Mouse (Mus musculus) forebrain, postnatal 0 days (tissue): ENCODE measurements around the gene Lgr6. TPM values are rescaled to one million over a fixed set of nuclear protein-coding genes. Genes with fewer than 3 reads are reported as not detected.
A peak's percentile ranks its signal among the peaks of the same experiment; 100 is the strongest.

Experiments used
- ATAC-seq: fragments of 200-750 bp; cut with Nextera tagmentation; 2 replicates; pipeline ENCODE4 v1.8.0; 2017; ENCODE audit warnings: mild to moderate bottlenecking, moderate library complexity
- DNase-seq: peaks from one replicate; pipeline ENCODE4 v3.0.0-alpha.2; 2015
- H3K27ac ChIP-seq: fragments of 300-500 bp; sonication (generic); 2 replicates; pipeline ENCODE4 v1.5.1; 2014; ENCODE audit warnings: low read depth, mild to moderate bottlenecking, antibody characterized with exemption, low read length, moderate library complexity, mixed read lengths
- H3K27me3 ChIP-seq: fragments of 300-500 bp; sonication (generic); 2 replicates; pipeline ENCODE4 v1.6.1; 2014; ENCODE audit warnings: mild to moderate bottlenecking, low read length, mixed read lengths; ENCODE audit not compliant: insufficient read depth
- H3K36me3 ChIP-seq: fragments of 300-500 bp; sonication (generic); 2 replicates; pipeline ENCODE4 v1.6.1; 2014; ENCODE audit warnings: mild to moderate bottlenecking, moderate library complexity; ENCODE audit not compliant: insufficient read depth
- H3K4me1 ChIP-seq: fragments of 300-500 bp; sonication (generic); 2 replicates; pipeline ENCODE4 v1.6.1; 2014; ENCODE audit warnings: antibody characterized with exemption; ENCODE audit not compliant: insufficient read depth
- H3K4me2 ChIP-seq: fragments of 300-500 bp; sonication (generic); 2 replicates; pipeline ENCODE4 v1.6.1; 2014; ENCODE audit warnings: low read depth, mild to moderate bottlenecking, moderate library complexity
- H3K4me3 ChIP-seq: fragments of 300-500 bp; sonication (generic); 2 replicates; pipeline ENCODE4 v1.5.1; 2014; ENCODE audit warnings: low read depth, low read length, mixed read lengths
- H3K9ac ChIP-seq: fragments of 300-500 bp; sonication (generic); 2 replicates; pipeline ENCODE4 v1.6.1; 2014; ENCODE audit warnings: mild to moderate bottlenecking
- H3K9me3 ChIP-seq: fragments of 300-500 bp; sonication (generic); 2 replicates; pipeline ENCODE4 v1.6.1; 2016; ENCODE audit warnings: low read length
- CTCF ChIP-seq: sonication (generic); IDR thresholded peaks from 2 replicates; pipeline ENCODE4 v1.5.1; 2016; ENCODE audit warnings: antibody characterized with exemption, control low read depth, low read depth
- WGBS: fragments of 180-500 bp; shearing (Covaris S2); extraction: QIAGEN DNeasy Blood & Tissue Kit; methylation state at CpG from one replicate; pipeline ENCODE4 v1.1.7; 2014; 5-methylcytosine and 5-hydroxymethylcytosine counted together
- polyA plus RNA-seq: library from polyadenylated mRNA; unstranded; fragments of >200 nt; fragmentation: Nextera tagmentation; extraction: Ambion mirVana; gene quantifications from 2 replicates; pipeline ENCODE4 v1.2.1, GENCODE M21; 2015
- total RNA-seq: library from RNA; depleted of rRNA; stranded (reverse); fragments of >200 nt; gene quantifications from 2 replicates; pipeline ENCODE4 v1.2.3, GENCODE M21; 2014

The Lgr6 gene
- total and polyA plus RNA-seq, 2 experiments from 2014 or later, result 1.6 to 2.8 TPM

GRCm38 (mm10) chr1:135030121-135030520 lies 75.0 kb downstream of the Lgr6 start:
- H3K27ac ChIP-seq, result no peak overlapping the region
- DNase-seq (no peak), ATAC-seq (no peak)
- 87% methylated on average over 2 of the region's 2 CpGs for WGBS
- no peak overlapping the region for H3K4me3 ChIP-seq
- no peak overlapping the region for H3K4me2 ChIP-seq
- H3K27me3 ChIP-seq, result no peaks in the 10 kb centered on the region
- H3K4me1 ChIP-seq, result no peaks in the 10 kb centered on the region
- 0 out of 2 replicates have a peak, but pooled peaks have one; percentile 20 for TF ChIP-seq CTCF
- no peak overlapping the region for H3K9ac ChIP-seq
- 0 out of 2 replicates have a peak, but pooled peaks cover 5% of the 10 kb centered on the region for H3K9me3 ChIP-seq
- no peaks in the 10 kb centered on the region for H3K36me3 ChIP-seq

GRCm38 (mm10) chr1:135026275-135026674 lies 78.8 kb downstream of the Lgr6 start:
- H3K27ac ChIP-seq, result no peak overlapping the region
- no peak for TF ChIP-seq CTCF
- ATAC-seq (peak; percentile 53; the same call in 1 of the 2 replicates), DNase-seq (no peak)
- 0 out of 2 replicates have a peak, but pooled peaks cover 5% of the 10 kb centered on the region for H3K9me3 ChIP-seq
- H3K4me1 ChIP-seq, result no peaks in the 10 kb centered on the region
- no peak overlapping the region for H3K4me3 ChIP-seq
- WGBS, result 37% methylated on average over 1 of the region's 1 CpGs
- no peaks in the 10 kb centered on the region for H3K27me3 ChIP-seq
- H3K36me3 ChIP-seq, result no peaks in the 10 kb centered on the region
- H3K9ac ChIP-seq, result no peak overlapping the region
- no peak overlapping the region for H3K4me2 ChIP-seq

- Histone ChIP-seq H3K4me1 (0 out of 2 replicates have a peak, but pooled peaks cover 13% of the 10 kb centered on the region), H3K27me3 (no peaks in the 10 kb centered on the region), H3K4me2 (no peak overlapping the region), H3K4me3 (no peak overlapping the region), H3K27ac (no peak overlapping the region), H3K9ac (no peak overlapping the region), H3K9me3 (0 out of 2 replicates have a peak, but pooled peaks cover 5% of the 10 kb centered on the region), H3K36me3 (no peaks in the 10 kb centered on the region)
- no peak for TF ChIP-seq CTCF
- WGBS, result 78% methylated on average over 1 of the region's 1 CpGs
- ATAC-seq (no peak), DNase-seq (no peak)
These were observed 81.5 kb downstream of the Lgr6 start for GRCm38 (mm10) chr1:135023583-135023982.

GRCm38 (mm10) chr1:135021936-135022335 lies 83.1 kb downstream of the Lgr6 start:
- Histone ChIP-seq H3K4me2 (no peak overlapping the region), H3K4me1 (0 out of 2 replicates have a peak, but pooled peaks cover 16% of the 10 kb centered on the region), H3K27me3 (no peaks in the 10 kb centered on the region), H3K9ac (no peak overlapping the region), H3K4me3 (no peak overlapping the region), H3K9me3 (no peaks in the 10 kb centered on the region), H3K36me3 (no peaks in the 10 kb centered on the region), H3K27ac (no peak overlapping the region)
- DNase-seq (no peak), ATAC-seq (no peak)
- no peak for TF ChIP-seq CTCF
- WGBS, result 75% methylated on average over 5 of the region's 5 CpGs

- Histone ChIP-seq H3K27me3 (no peaks in the 10 kb centered on the region), H3K9me3 (no peaks in the 10 kb centered on the region), H3K36me3 (no peaks in the 10 kb centered on the region), H3K4me3 (no peak overlapping the region), H3K4me2 (no peak overlapping the region), H3K27ac (no peak overlapping the region), H3K9ac (no peak overlapping the region), H3K4me1 (0 out of 2 replicates have a peak, but pooled peaks cover 16% of the 10 kb centered on the region)
- DNase-seq, result no peak
- ATAC-seq, result no peak
- no peak for TF ChIP-seq CTCF
- WGBS, result 24% methylated on average over 5 of the region's 5 CpGs
These were observed 84.1 kb downstream of the Lgr6 start for GRCm38 (mm10) chr1:135020970-135021369.

GRCm38 (mm10) chr1:135020281-135020940 lies 84.7 kb downstream of the Lgr6 start:
- no peak overlapping the region for H3K4me2 ChIP-seq
- no peak overlapping the region for H3K9ac ChIP-seq
- ATAC-seq (peak; percentile 12; the same call in 1 of the 2 replicates), DNase-seq (no peak)
- no peak overlapping the region for H3K4me3 ChIP-seq
- H3K36me3 ChIP-seq, result no peaks in the 10 kb centered on the region
- no peak for TF ChIP-seq CTCF
- WGBS, result 77% methylated on average over 5 of the region's 5 CpGs
- H3K27ac ChIP-seq, result no peak overlapping the region
- no peaks in the 10 kb centered on the region for H3K27me3 ChIP-seq
- H3K9me3 ChIP-seq, result no peaks in the 10 kb centered on the region
- 0 out of 2 replicates have a peak, but pooled peaks cover 16% of the 10 kb centered on the region for H3K4me1 ChIP-seq

- 0 out of 2 replicates have a peak, but pooled peaks cover 16% of the 10 kb centered on the region for H3K4me1 ChIP-seq
- H3K4me3 ChIP-seq, result no peak overlapping the region
- 58% methylated on average over 4 of the region's 4 CpGs for WGBS
- no peaks in the 10 kb centered on the region for H3K27me3 ChIP-seq
- 0 out of 2 replicates have a peak overlapping the region, but pooled peaks have one; percentile 21 for H3K27ac ChIP-seq
- no peaks in the 10 kb centered on the region for H3K9me3 ChIP-seq
- DNase-seq (no peak), ATAC-seq (peak; percentile 42)
- H3K9ac ChIP-seq, result no peak overlapping the region
- no peak for TF ChIP-seq CTCF
- no peak overlapping the region for H3K4me2 ChIP-seq
- no peaks in the 10 kb centered on the region for H3K36me3 ChIP-seq
These were observed 85.3 kb downstream of the Lgr6 start for GRCm38 (mm10) chr1:135019775-135020167.
